Mouse (Mus musculus): Measurements from ENCODE around the gene Pcna. TPM values are rescaled to one million over a fixed set of nuclear protein-coding genes. Genes with fewer than 3 reads are reported as not detected.

The Pcna gene
- polyA plus RNA-seq, 1 experiment: 81.7 TPM

DNA sequence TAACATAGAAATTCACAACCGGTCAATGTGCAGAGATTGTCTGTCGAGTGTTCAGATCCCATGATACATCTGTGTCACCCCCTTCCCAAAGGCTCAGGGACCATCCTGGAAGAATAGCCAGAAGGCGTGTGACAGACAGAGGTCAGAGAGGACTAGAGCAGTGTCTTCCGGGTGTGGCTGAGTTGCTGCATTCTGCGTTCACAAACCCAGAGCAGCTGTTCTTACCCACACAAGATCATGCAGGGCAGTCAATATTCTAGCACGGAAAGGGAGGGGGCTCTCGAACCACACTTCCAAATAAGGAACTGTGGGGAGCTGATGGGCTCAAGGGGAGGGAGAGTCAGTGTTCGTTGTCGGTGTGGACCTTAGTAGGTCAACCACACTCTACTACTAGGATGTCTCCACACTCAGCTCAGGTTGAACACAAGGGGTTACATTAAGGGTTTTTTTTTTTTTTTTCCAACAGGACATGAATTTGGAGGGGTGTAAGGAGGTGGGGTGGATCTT, 42.3 kb downstream of the Pcna start:
- Histone ChIP-seq H3K4me3 (ENCODE audit: extremely low read depth, insufficient read depth, insufficient read length) (no peak overlapping the region), H3K27me3 (ENCODE audit: control insufficient read depth, insufficient read depth, low read length) (no peaks in the 10 kb centered on the region), H3K4me1 (ENCODE audit: control insufficient read depth, insufficient read depth, insufficient read length) (no peaks in the 10 kb centered on the region), H3K36me3 (ENCODE audit: control insufficient read depth, insufficient read depth, low read length) (no peaks in the 10 kb centered on the region), H3K27ac (ENCODE audit: insufficient read depth, low read length) (no peak overlapping the region)
- no peak for DNase-seq (ENCODE audit: low read depth in 1 of 2, low spot score in 2 of 2)
- TF ChIP-seq CTCF (IDR thresholded peaks at IDR 0.05; ENCODE audit: extremely low read depth, insufficient read depth, insufficient read length, insufficient replicate concordance): no peak
- WGBS: 82% methylated on average over 9 of the region's 9 CpGs

DNA sequence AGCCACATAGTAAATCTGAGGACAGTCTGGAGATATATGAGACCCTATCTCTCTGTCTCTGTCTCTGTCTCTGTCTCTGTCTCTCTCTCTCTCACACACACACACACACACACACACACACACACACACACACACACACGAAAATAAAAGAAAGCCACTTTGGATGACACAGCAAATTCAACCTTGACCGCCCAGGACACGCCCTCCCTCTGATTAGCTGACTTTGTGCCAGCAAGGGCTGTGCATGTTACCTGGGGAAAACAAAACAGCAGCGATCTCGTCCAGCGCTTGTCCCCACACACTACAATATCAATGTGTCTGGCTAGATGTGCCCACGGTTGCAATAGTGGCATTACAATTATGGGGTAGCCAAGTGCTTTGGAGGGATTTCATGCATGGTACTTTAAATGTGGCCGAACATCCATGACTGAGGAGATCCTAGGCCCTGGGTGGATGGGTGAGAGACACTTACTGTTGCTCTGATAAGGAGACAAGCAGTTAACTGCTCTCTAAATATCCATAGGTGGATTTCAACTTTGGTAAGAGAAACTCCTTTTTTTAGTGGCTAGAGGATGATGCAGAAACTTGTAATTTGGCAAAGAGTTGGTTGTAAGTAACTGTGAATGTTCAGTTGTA, 44.8 kb downstream of the Pcna start:
- Histone ChIP-seq H3K4me3 (ENCODE audit: extremely low read depth, insufficient read depth, insufficient read length) (no peak overlapping the region), H3K4me1 (ENCODE audit: control insufficient read depth, insufficient read depth, insufficient read length) (no peaks in the 10 kb centered on the region), H3K27me3 (ENCODE audit: control insufficient read depth, insufficient read depth, low read length) (no peaks in the 10 kb centered on the region), H3K27ac (ENCODE audit: insufficient read depth, low read length) (no peak overlapping the region), H3K36me3 (ENCODE audit: control insufficient read depth, insufficient read depth, low read length) (no peaks in the 10 kb centered on the region)
- TF ChIP-seq CTCF (IDR thresholded peaks at IDR 0.05; ENCODE audit: extremely low read depth, insufficient read depth, insufficient read length, insufficient replicate concordance) (no peak), POLR2A (IDR thresholded peaks at IDR 0.05; ENCODE audit: low read depth, low read length) (no peak)
- 68% methylated on average over 8 of the region's 8 CpGs for WGBS
- no peak for DNase-seq (ENCODE audit: low read depth in 1 of 2, low spot score in 2 of 2)

GRCm38 (mm10) chr2:132206316-132206881, 46.7 kb downstream of the Pcna start:
- TF ChIP-seq CTCF (IDR thresholded peaks at IDR 0.05; ENCODE audit: extremely low read depth, insufficient read depth, insufficient read length, insufficient replicate concordance) (no peak), POLR2A (IDR thresholded peaks at IDR 0.05; ENCODE audit: low read depth, low read length) (no peak)
- H3K4me3 ChIP-seq (ENCODE audit: extremely low read depth, insufficient read depth, insufficient read length): no peak overlapping the region
- no peaks in the 10 kb centered on the region for H3K27me3 ChIP-seq (ENCODE audit: control insufficient read depth, insufficient read depth, low read length)
- 92% methylated on average over 16 of the region's 16 CpGs for WGBS
- no peak for DNase-seq (ENCODE audit: low read depth in 1 of 2, low spot score in 2 of 2)
- no peaks in the 10 kb centered on the region for H3K36me3 ChIP-seq (ENCODE audit: control insufficient read depth, insufficient read depth, low read length)
- no peak overlapping the region for H3K27ac ChIP-seq (ENCODE audit: insufficient read depth, low read length)
- no peaks in the 10 kb centered on the region for H3K4me1 ChIP-seq (ENCODE audit: control insufficient read depth, insufficient read depth, insufficient read length)

DNA sequence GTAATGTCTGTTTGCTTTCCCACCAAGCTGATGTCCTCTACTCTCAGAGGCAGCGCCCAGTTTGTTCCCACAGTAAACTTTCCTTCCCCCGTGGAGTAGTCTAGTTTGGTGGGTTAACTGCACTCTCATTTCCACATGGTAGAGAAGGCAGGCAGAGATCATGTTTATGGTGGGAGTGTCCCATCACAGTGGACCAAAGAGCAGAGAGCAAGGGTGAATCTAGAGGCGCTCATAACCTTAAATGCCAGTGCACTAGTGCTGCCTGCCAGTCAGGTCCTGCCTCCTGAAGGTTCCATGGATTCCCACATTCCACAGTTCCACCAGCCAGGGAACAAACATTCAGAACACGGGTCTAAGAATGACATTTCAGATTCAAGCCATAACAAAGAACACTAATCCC, 47.6 kb downstream of the Pcna start:
- no peak overlapping the region for H3K27ac ChIP-seq (ENCODE audit: insufficient read depth, low read length)
- H3K36me3 ChIP-seq (ENCODE audit: control insufficient read depth, insufficient read depth, low read length): no peaks in the 10 kb centered on the region

GRCm38 (mm10) chr2:132203773-132204172, 49.3 kb downstream of the Pcna start:
- DNase-seq (ENCODE audit: low read depth in 1 of 2, low spot score in 2 of 2): no peak
- WGBS: 62% methylated on average over 3 of the region's 3 CpGs
- TF ChIP-seq CTCF (IDR thresholded peaks at IDR 0.05; ENCODE audit: extremely low read depth, insufficient read depth, insufficient read length, insufficient replicate concordance): no peak
- no peak for TF ChIP-seq POLR2A (IDR thresholded peaks at IDR 0.05; ENCODE audit: low read depth, low read length)
- Histone ChIP-seq H3K4me3 (ENCODE audit: extremely low read depth, insufficient read depth, insufficient read length) (no peak overlapping the region), H3K27ac (ENCODE audit: insufficient read depth, low read length) (no peak overlapping the region), H3K36me3 (ENCODE audit: control insufficient read depth, insufficient read depth, low read length) (no peaks in the 10 kb centered on the region), H3K4me1 (ENCODE audit: control insufficient read depth, insufficient read depth, insufficient read length) (no peaks in the 10 kb centered on the region), H3K27me3 (ENCODE audit: control insufficient read depth, insufficient read depth, low read length) (no peaks in the 10 kb centered on the region)

More for the DNA sequence above, 47.6 kb downstream of the Pcna start:
- H3K4me1 ChIP-seq (ENCODE audit: control insufficient read depth, insufficient read depth, insufficient read length): no peaks in the 10 kb centered on the region
- no peak for TF ChIP-seq POLR2A (IDR thresholded peaks at IDR 0.05; ENCODE audit: low read depth, low read length)
- no peak for TF ChIP-seq CTCF (IDR thresholded peaks at IDR 0.05; ENCODE audit: extremely low read depth, insufficient read depth, insufficient read length, insufficient replicate concordance)
- 77% methylated on average over 4 of the region's 4 CpGs for WGBS
- no peak overlapping the region for H3K4me3 ChIP-seq (ENCODE audit: extremely low read depth, insufficient read depth, insufficient read length)
- no peak for DNase-seq (ENCODE audit: low read depth in 1 of 2, low spot score in 2 of 2)
- H3K27me3 ChIP-seq (ENCODE audit: control insufficient read depth, insufficient read depth, low read length): no peaks in the 10 kb centered on the region

GRCm38 (mm10) chr2:132203186-132203585, 49.9 kb downstream of the Pcna start:
- H3K27me3 ChIP-seq (ENCODE audit: control insufficient read depth, insufficient read depth, low read length): no peaks in the 10 kb centered on the region
- no peak for TF ChIP-seq CTCF (IDR thresholded peaks at IDR 0.05; ENCODE audit: extremely low read depth, insufficient read depth, insufficient read length, insufficient replicate concordance)
- no peak for TF ChIP-seq POLR2A (IDR thresholded peaks at IDR 0.05; ENCODE audit: low read depth, low read length)
- H3K4me3 ChIP-seq (ENCODE audit: extremely low read depth, insufficient read depth, insufficient read length): no peak overlapping the region
- H3K4me1 ChIP-seq (ENCODE audit: control insufficient read depth, insufficient read depth, insufficient read length): no peaks in the 10 kb centered on the region
- H3K27ac ChIP-seq (ENCODE audit: insufficient read depth, low read length): no peak overlapping the region
- DNase-seq (ENCODE audit: low read depth in 1 of 2, low spot score in 2 of 2): no peak
- H3K36me3 ChIP-seq (ENCODE audit: control insufficient read depth, insufficient read depth, low read length): no peaks in the 10 kb centered on the region
- 85% methylated on average over 3 of the region's 3 CpGs for WGBS

Other genes starting within 250 kb of the Pcna start
- gene Rassf2, start 223.1 kb downstream of the Pcna start, polyA plus RNA-seq (2012; rRNA removed): 70.2 and 85.9 TPM in 2 replicates
- 18.7 and 20.6 TPM in 2 replicates for gene Slc23a2, start 108.2 kb downstream of the Pcna start, polyA plus RNA-seq (2012; rRNA removed)
- 40.7 and 154 TPM in 2 replicates for gene Tmem230, start 5.5 kb downstream of the Pcna start, polyA plus RNA-seq (2012; rRNA removed)
- 34.8 and 39.1 TPM in 2 replicates for gene Cds2, start 9.8 kb upstream of the Pcna start, polyA plus RNA-seq (2012; rRNA removed)
- gene Prokr2, start 132.1 kb upstream of the Pcna start, polyA plus RNA-seq (2012; rRNA removed): 0.19 and 0.29 TPM in 2 replicates